Mouse (Mus musculus): ENCODE results near the gene Lpin1. TPM values are rescaled to one million over a fixed set of nuclear protein-coding genes. Genes with fewer than 3 reads are reported as not detected.

The Lpin1 gene
- polyA plus RNA-seq, 1 experiment from 2014 or later: 5.7 TPM

DNA sequence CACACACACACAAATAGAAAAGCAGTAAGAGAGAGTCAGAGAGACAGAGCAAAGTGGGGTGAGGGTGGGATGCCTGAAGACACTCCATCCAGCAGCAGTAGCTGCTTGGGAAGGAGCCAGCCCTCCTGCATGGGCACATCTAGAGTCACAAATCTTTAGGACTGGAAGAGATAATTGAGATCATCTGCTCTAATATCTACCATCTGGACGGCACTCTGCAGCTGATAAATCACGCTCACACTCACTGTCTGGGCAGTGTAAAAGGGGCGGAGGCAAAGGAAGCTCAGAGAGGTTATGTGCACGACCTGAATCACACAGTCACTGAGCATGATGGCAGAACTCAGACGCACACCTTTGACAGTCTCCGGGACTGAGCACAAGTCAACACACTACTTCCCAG, 118.1 kb downstream of the Lpin1 start:
- no peak overlapping the region for H3K4me2 ChIP-seq
- H3K27me3 ChIP-seq: no peaks in the 10 kb centered on the region
- H3K27ac ChIP-seq: no peak overlapping the region
- H3K4me1 ChIP-seq: no peaks in the 10 kb centered on the region
- H3K4me3 ChIP-seq: no peak overlapping the region
- ATAC-seq (ENCODE audit: insufficient number of reproducible peaks, low FRiP score, low TSS enrichment, low read depth): no peak
- 60% methylated on average over 6 of the region's 6 CpGs for WGBS
- H3K36me3 ChIP-seq: no peaks in the 10 kb centered on the region
- H3K9me3 ChIP-seq: no peaks in the 10 kb centered on the region
- H3K9ac ChIP-seq: no peak overlapping the region

DNA sequence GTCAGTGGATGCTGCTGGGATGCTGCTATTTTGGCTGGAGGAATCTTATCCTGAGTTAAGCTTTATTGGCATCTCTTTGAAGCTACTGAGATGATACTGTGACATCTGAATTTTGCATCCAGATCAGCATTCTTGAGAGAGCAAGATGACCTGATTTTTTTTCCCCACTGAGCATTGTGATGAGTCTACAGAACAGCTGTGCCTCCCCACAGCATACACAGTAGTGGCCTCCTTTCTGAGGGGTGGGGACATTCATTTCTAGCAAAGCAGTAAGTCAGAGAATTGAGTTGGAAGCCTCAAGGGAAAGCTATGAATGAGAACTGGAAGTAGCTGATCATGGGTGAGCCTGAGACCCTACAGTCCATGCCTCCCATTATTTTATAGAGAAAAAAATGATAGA, 121.9 kb downstream of the Lpin1 start:
- ATAC-seq (ENCODE audit: insufficient number of reproducible peaks, low FRiP score, low TSS enrichment, low read depth): no peak
- Histone ChIP-seq H3K9me3 (no peaks in the 10 kb centered on the region), H3K36me3 (no peaks in the 10 kb centered on the region), H3K27me3 (no peaks in the 10 kb centered on the region), H3K9ac (no peak overlapping the region), H3K27ac (no peak overlapping the region), H3K4me1 (no peaks in the 10 kb centered on the region), H3K4me2 (no peak overlapping the region), H3K4me3 (no peak overlapping the region)

DNA sequence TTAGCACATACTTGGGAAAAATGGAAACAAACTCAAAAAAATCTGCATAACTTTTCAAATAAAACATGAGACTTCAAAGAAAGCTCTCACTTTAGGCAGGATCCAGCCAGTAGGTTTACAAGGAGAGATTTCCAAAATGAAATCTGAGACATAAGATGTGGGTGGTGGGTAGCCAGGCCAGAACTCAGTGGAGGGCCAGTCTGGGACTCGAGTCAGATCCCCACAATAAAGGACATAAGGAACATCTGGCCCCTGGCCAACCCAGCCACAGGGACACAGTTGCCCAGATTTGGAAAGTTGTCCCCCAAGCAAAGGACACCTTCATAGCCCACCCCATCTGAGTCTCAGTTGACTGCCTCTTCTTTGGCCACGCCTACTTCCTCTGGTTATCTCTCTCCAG, 123.3 kb downstream of the Lpin1 start:
- Histone ChIP-seq H3K4me2 (no peak overlapping the region), H3K9me3 (no peaks in the 10 kb centered on the region), H3K4me3 (no peak overlapping the region), H3K36me3 (no peaks in the 10 kb centered on the region), H3K4me1 (no peaks in the 10 kb centered on the region), H3K27me3 (no peaks in the 10 kb centered on the region), H3K9ac (no peak overlapping the region), H3K27ac (no peak overlapping the region)
- 40% methylated on average over 2 of the region's 2 CpGs for WGBS
- ATAC-seq (ENCODE audit: insufficient number of reproducible peaks, low FRiP score, low TSS enrichment, low read depth): no peak

Other genes with a start within 250 kb of the Lpin1 start
- not detected in 2 replicates for gene Ntsr2, start 42.4 kb upstream of the Lpin1 start, polyA plus RNA-seq (2015; fragmentation: Nextera tagmentation; extraction: Ambion mirVana)
- gene Greb1, start 189.9 kb upstream of the Lpin1 start, polyA plus RNA-seq (2015; fragmentation: Nextera tagmentation; extraction: Ambion mirVana): 0.81 and 0.99 TPM in 2 replicates
- 37.6 and 42.6 TPM in 2 replicates for gene E2f6, start 200.0 kb upstream of the Lpin1 start, polyA plus RNA-seq (2015; fragmentation: Nextera tagmentation; extraction: Ambion mirVana)

Measured in limb, embryonic 15.5 days (tissue).